Mouse (Mus musculus) ES-Bruce4 (cell line): ENCODE results near the gene Glis3. TPM values are rescaled to one million over a fixed set of nuclear protein-coding genes. Genes with fewer than 3 reads are reported as not detected.

Experiments
- H3K27ac ChIP-seq: 2 replicates; pipeline ENCODE4 v1.5.1; 2012; ENCODE audit warnings: low read length, inconsistent platforms; ENCODE audit not compliant: insufficient read depth
- H3K27me3 ChIP-seq: 2 replicates; pipeline ENCODE4 v1.6.1; 2012; ENCODE audit warnings: mild to moderate bottlenecking, low read length, inconsistent platforms; ENCODE audit not compliant: control insufficient read depth, poor library complexity, insufficient read depth, severe bottlenecking
- H3K36me3 ChIP-seq: 2 replicates; pipeline ENCODE4 v1.6.1; 2012; ENCODE audit warnings: inconsistent platforms, mild to moderate bottlenecking, low read length, moderate library complexity; ENCODE audit not compliant: control insufficient read depth, poor library complexity, insufficient read depth, severe bottlenecking
- H3K4me1 ChIP-seq: one replicate; pipeline ENCODE4 v1.8.1; 2011; ENCODE audit warnings: low read length; ENCODE audit not compliant: control insufficient read depth, insufficient read depth
- H3K4me3 ChIP-seq: 2 replicates; pipeline ENCODE4 v1.5.1; 2011; ENCODE audit warnings: low read depth, mild to moderate bottlenecking, low read length
- H3K9ac ChIP-seq: 2 replicates; pipeline ENCODE4 v1.6.1; 2012; ENCODE audit warnings: low read depth, mild to moderate bottlenecking, inconsistent platforms; ENCODE audit not compliant: poor library complexity, severe bottlenecking
- H3K9me3 ChIP-seq: replicated peaks from 2 replicates; pipeline ENCODE4 v1.6.1; 2012; ENCODE audit warnings: mild to moderate bottlenecking, low read length, inconsistent platforms; ENCODE audit not compliant: control insufficient read depth, poor library complexity, insufficient read depth, severe bottlenecking
- CTCF ChIP-seq: IDR thresholded peaks from one replicate; pipeline ENCODE4 v1.8.1; 2011; ENCODE audit warnings: low read depth, low read length
- EP300 ChIP-seq: IDR thresholded peaks from 2 replicates; pipeline ENCODE4 v1.6.1; 2011; ENCODE audit warnings: low read depth, low read length; ENCODE audit not compliant: insufficient read depth
- POLR2A ChIP-seq: IDR thresholded peaks from one replicate; pipeline ENCODE4 v1.8.1; 2011; ENCODE audit warnings: low read length; ENCODE audit not compliant: insufficient read depth
- polyA plus RNA-seq: library from polyadenylated mRNA; stranded (reverse); fragments of >200 nt; gene quantifications from 2 replicates; pipeline ENCODE4 v1.2.4, GENCODE M21; 2011; ENCODE audit warnings: low read depth; ENCODE audit not compliant: missing spikeins, insufficient read depth, insufficient read length

Gene Glis3
- polyA plus RNA-seq, 1 experiment: 5.5 TPM

DNA sequence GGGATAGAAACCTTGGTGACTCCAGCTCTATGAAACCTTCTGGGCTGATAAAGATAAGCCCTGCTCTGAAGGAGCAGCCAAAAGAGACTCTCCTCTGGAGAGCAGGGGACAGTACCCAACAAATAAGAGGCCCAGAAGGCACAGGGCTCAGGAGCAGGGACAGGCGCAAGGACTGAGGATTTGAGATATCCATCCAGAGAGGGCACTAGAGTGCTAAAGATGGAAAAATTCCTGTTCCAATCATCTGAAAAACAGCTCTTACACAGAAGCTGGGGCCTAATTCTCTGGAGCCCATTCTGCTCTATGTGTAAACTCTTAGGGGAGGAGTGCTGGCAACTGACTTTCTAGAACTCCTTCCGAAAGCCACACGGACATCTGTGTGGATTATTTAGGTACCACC lies 287.0 kb downstream of the Glis3 start:
- no peak overlapping the region for H3K4me3 ChIP-seq
- no peaks in the 10 kb centered on the region for H3K9me3 ChIP-seq
- TF ChIP-seq CTCF: no peak
- TF ChIP-seq POLR2A: no peak
- TF ChIP-seq EP300: no peak
- no peaks in the 10 kb centered on the region for H3K4me1 ChIP-seq
- H3K27ac ChIP-seq: no peak overlapping the region
- no peak overlapping the region for H3K9ac ChIP-seq
- H3K36me3 ChIP-seq: no peaks in the 10 kb centered on the region
- no peaks in the 10 kb centered on the region for H3K27me3 ChIP-seq

DNA sequence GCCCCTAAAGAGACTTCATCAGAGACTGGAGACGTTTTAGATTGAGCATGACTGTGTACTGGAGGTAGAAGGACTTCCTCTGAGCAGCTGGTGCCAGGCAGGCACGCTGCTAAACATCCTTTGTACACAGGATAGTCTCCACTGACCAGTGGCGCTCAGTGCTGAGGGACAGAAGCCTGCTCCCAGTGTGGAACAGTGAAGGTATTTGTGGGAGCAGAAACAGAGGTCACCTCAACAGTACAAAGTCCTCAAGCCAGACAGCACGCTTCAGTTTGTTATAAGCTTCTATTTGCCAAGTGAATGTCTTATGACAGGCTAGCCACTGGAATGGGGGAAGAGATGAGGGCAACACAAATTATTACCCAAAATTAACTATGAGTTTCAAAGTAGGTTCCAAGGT lies 289.0 kb downstream of the Glis3 start:
- Histone ChIP-seq H3K4me3 (no peak overlapping the region), H3K36me3 (no peaks in the 10 kb centered on the region), H3K9me3 (no peaks in the 10 kb centered on the region), H3K9ac (no peak overlapping the region), H3K4me1 (no peaks in the 10 kb centered on the region), H3K27me3 (no peaks in the 10 kb centered on the region), H3K27ac (no peak overlapping the region)
- TF ChIP-seq EP300: no peak
- no peak for TF ChIP-seq POLR2A
- TF ChIP-seq CTCF: no peak

DNA sequence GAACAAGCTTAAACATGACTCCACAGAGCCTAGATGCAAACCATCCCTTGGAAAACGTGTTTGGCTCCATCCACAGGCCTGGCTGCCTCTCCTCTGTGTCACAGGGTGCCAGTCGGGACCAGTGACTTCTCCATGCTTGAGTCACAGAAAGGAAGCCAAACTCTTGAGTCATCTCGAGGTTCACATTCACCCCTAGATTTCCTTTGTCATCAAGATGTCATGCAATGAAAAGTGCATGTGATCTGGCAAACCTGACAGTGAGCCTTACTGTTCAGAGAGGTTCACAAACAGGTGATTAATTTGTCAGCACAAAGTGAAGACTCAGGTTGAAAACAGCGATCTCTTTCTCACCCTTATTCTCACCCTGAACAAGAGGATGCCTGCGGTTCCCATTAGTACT lies 290.7 kb downstream of the Glis3 start:
- Histone ChIP-seq H3K27ac (no peak overlapping the region), H3K9ac (no peak overlapping the region), H3K4me1 (no peaks in the 10 kb centered on the region), H3K9me3 (no peaks in the 10 kb centered on the region), H3K4me3 (no peak overlapping the region), H3K36me3 (no peaks in the 10 kb centered on the region), H3K27me3 (no peaks in the 10 kb centered on the region)
- TF ChIP-seq POLR2A (no peak), EP300 (no peak), CTCF (no peak)

DNA sequence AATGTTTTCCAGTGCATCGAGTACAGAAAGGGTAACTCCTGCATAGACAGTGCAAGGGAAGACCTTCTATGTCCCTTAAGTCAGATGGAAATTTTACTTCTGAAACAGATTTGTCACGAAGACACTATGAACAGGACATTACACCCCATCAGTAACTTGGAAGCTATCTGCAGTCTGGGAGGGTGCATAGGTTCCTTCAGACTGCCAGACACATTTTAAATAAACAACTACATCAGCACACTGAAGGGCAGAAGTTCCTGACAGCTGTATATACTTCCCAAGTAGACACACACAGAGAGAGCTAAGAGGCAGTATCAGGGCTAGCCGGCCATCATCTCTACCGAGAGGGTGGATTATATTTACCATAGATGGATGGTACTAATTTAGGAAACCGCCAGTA lies 296.5 kb downstream of the Glis3 start:
- no peak overlapping the region for H3K9ac ChIP-seq
- no peak overlapping the region for H3K27ac ChIP-seq
- TF ChIP-seq POLR2A (no peak), CTCF (no peak), EP300 (no peak)

DNA sequence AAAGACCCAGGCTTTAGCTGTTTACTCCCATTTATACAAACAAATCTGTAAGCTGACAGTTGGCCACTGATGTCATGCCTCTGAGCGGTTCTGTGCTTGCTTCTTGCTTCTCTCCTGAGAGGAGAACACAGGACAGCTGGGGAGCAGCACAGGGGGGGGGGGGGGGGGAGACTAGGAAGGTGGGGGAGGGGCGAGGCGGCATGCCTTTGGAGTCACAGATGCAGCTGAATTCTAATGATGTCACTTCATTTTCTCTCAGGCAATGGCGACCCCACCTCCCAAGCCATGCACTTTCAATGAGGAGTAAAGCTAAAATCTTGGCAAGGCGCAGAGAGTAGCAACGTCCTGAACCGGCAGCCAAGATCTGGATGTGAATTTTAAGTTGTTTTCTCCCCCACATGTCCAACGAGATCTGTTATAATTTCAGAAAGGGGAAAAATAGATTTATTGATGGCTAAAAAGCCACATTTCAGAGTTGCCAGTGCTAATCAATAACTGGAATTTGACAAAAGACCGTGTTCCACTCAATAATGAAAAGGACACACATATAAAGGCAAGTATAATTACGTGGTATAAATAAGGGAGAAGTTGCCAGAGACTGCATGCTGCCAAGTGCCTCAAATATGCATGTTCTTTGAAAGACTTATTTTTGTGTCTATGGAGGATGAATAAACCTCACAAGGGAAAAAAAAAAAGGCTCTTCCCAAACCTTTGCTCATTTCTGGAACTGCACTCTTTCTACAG lies 297.5 kb downstream of the Glis3 start:
- no peak overlapping the region for H3K27ac ChIP-seq
- H3K36me3 ChIP-seq: no peaks in the 10 kb centered on the region
- H3K4me3 ChIP-seq: no peak overlapping the region
- TF ChIP-seq CTCF (no peak), POLR2A (no peak), EP300 (no peak)
- no peaks in the 10 kb centered on the region for H3K4me1 ChIP-seq
- H3K27me3 ChIP-seq: no peaks in the 10 kb centered on the region
- no peak overlapping the region for H3K9ac ChIP-seq
- H3K9me3 ChIP-seq: no peaks in the 10 kb centered on the region

More for the DNA sequence above, 296.5 kb downstream of the Glis3 start:
- H3K4me3 ChIP-seq: no peak overlapping the region
- H3K27me3 ChIP-seq: no peaks in the 10 kb centered on the region
- H3K9me3 ChIP-seq: no peaks in the 10 kb centered on the region
- no peaks in the 10 kb centered on the region for H3K4me1 ChIP-seq
- H3K36me3 ChIP-seq: no peaks in the 10 kb centered on the region

DNA sequence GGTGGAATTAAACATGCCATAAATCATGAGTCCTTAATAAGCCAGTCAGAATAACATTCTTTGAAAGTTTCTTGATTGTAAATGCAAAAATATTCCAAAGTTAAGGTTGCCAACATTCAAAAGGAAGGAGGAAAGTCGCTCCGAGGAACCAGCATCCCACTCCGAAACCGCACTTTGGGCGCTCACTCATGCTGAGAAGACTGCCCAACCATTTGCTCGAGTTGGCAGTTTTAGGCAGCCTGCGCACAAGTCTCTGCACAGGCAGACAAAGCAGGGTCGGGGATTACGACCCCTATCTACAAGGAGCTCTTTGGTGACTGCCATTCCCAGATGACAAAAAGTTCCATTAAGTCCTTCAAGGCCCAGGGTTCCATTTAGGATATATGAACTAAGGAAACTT lies 298.4 kb downstream of the Glis3 start:
- Histone ChIP-seq H3K4me1 (no peaks in the 10 kb centered on the region), H3K9me3 (no peaks in the 10 kb centered on the region), H3K4me3 (no peak overlapping the region), H3K9ac (no peak overlapping the region), H3K27me3 (no peaks in the 10 kb centered on the region), H3K36me3 (no peaks in the 10 kb centered on the region), H3K27ac (no peak overlapping the region)
- no peak for TF ChIP-seq EP300
- TF ChIP-seq POLR2A: no peak
- TF ChIP-seq CTCF: no peak
